Mouse (Mus musculus) small intestine, adult 2 months (tissue): ENCODE results near the gene Foxa3. TPM values are rescaled to one million over a fixed set of nuclear protein-coding genes. Genes with fewer than 3 reads are reported as not detected.
"Not testable (repeated sequence)": the region's sequence is repeated elsewhere in the genome, so short reads cannot be mapped to it uniquely, and the experiment has no call there.

ENCODE experiments used
- H3K27ac ChIP-seq: fragments of 200-500 bp; 2 replicates; pipeline ENCODE4 v1.5.1; 2012; ENCODE audit warnings: low read depth, low read length, control low read depth, inconsistent platforms; ENCODE audit not compliant: insufficient read depth
- H3K27me3 ChIP-seq: fragments of 200-500 bp; 2 replicates; pipeline ENCODE4 v1.6.1; 2012; ENCODE audit warnings: mild to moderate bottlenecking, moderate library complexity, low read length, inconsistent platforms; ENCODE audit not compliant: control insufficient read depth, insufficient read depth
- H3K36me3 ChIP-seq: fragments of 200-500 bp; 2 replicates; pipeline ENCODE4 v1.6.1; 2012; ENCODE audit warnings: mild to moderate bottlenecking, low read length, control low read depth, inconsistent platforms; ENCODE audit not compliant: control insufficient read depth, insufficient read depth
- H3K4me1 ChIP-seq: fragments of 200-500 bp; 2 replicates; pipeline ENCODE4 v1.6.1; 2012; ENCODE audit warnings: low read length, inconsistent platforms, mixed read lengths; ENCODE audit not compliant: control insufficient read depth, insufficient read depth, insufficient read length
- H3K4me3 ChIP-seq: fragments of 200-500 bp; 2 replicates; pipeline ENCODE4 v1.5.1; 2012; ENCODE audit warnings: low read depth, mild to moderate bottlenecking, control low read depth, inconsistent platforms, low read length, moderate library complexity
- CTCF ChIP-seq: fragments of 200-500 bp; IDR thresholded peaks from 2 replicates; pipeline ENCODE4 v1.5.1; 2012; ENCODE audit warnings: low read depth, mild to moderate bottlenecking, control low read depth, inconsistent platforms, low read length, moderate library complexity, mixed read lengths; ENCODE audit not compliant: insufficient replicate concordance, insufficient read length; ENCODE audit errors: extremely low read depth
- POLR2A ChIP-seq: fragments of 200-500 bp; IDR thresholded peaks from 2 replicates; pipeline ENCODE4 v1.6.1; 2012; ENCODE audit warnings: low read depth, mild to moderate bottlenecking, control low read depth, inconsistent platforms, low read length, moderate library complexity
- WGBS: fragments of 180-500 bp; shearing (Covaris S2); methylation state at CpG from one replicate; pipeline ENCODE4 v1.1.7; 2018; 5-methylcytosine and 5-hydroxymethylcytosine counted together
- polyA plus RNA-seq: library from polyadenylated mRNA; depleted of rRNA; stranded (reverse); fragments of >200 nt; gene quantifications from 2 replicates; pipeline ENCODE4 v1.2.3, GENCODE M21; 2012; rRNA removed

Gene Foxa3
- polyA plus RNA-seq: 17.8 and 19.9 TPM in 2 replicates

DNA sequence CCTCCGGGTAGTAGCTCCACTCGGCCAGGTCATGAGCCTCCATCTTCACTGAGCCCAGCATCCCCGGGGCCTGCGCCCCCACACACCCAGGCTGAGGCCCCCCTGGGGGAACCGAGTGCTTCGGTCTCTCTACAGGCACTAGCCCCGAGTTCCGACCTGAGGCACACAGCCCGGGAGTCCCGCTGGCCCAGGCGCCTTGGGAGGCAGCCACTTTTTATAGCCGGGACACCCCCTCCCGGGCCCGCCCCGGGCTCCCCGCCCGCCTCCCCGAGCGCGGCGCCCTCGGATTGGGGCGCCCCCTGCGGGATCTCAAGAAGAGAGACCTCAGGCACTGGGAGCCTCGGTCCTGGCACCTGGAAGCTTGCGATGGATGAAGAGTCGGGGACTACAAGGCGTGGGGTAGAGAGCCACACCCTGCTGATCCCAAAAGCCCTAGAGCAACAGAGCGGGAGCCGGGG is at the start of gene Foxa3:
TSS of gene Foxa3 (minus strand) at position 182 of the 458 bp plus-strand sequence.
- 2% methylated on average over 30 of the region's 30 CpGs for WGBS
- Histone ChIP-seq H3K4me3 (peak within 1 kb of the TSS; percentile 88), H3K36me3 (no peaks in the 10 kb centered on the region), H3K27ac (peak within 1 kb of the TSS; percentile 15), H3K27me3 (peaks cover 5% of the 10 kb centered on the region), H3K4me1 (peaks cover 9% of the 10 kb centered on the region)
- TF ChIP-seq CTCF (peak; percentile 48; the same call in 1 of the 2 replicates), POLR2A (peak; percentile 81; the same call in 1 of the 2 replicates)

- H3K27me3 ChIP-seq: peaks cover 12% of the 10 kb centered on the region
- 42% methylated on average over 3 of the region's 3 CpGs for WGBS
- H3K4me3 ChIP-seq, H3K27ac ChIP-seq, H3K36me3 ChIP-seq, H3K4me1 ChIP-seq: not testable (repeated sequence)
These were observed 47.7 kb upstream of the Foxa3 start for GRCm38 (mm10) chr7:19071024-19071423.

DNA sequence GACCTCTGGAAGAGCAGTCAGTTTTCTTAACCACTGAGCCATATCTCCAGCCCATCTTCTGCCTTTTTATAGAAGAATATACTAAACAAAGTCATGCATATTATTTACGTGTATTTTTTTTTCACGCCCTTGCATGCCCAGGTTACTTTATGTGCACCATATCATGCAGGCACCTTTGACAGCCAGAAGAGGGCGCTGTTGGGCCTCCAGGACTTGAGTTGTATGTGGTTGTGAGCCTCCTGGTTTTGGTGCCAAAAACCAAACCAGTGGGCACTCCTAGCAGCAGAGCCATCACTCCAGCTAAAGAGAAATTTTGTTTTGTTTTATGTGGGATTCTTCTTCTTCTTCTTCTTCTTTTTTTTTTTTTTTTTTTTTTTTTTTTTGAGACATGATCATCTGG is 46.2 kb upstream of the Foxa3 start:
- no peak overlapping the region for H3K4me3 ChIP-seq
- TF ChIP-seq CTCF (peak; percentile 51; the same call in 1 of the 2 replicates), POLR2A (no peak)
- no peaks in the 10 kb centered on the region for H3K4me1 ChIP-seq
- no peaks in the 10 kb centered on the region for H3K36me3 ChIP-seq
- peaks cover 19% of the 10 kb centered on the region for H3K27me3 ChIP-seq
- 53% methylated on average over 3 of the region's 3 CpGs for WGBS
- H3K27ac ChIP-seq: no peak overlapping the region

GRCm38 (mm10) chr7:19068707-19069106 is 45.4 kb upstream of the Foxa3 start:
- H3K36me3 ChIP-seq: no peaks in the 10 kb centered on the region
- H3K4me1 ChIP-seq: no peaks in the 10 kb centered on the region
- H3K27ac ChIP-seq: no peak overlapping the region
- no peak overlapping the region for H3K4me3 ChIP-seq
- TF ChIP-seq POLR2A: no peak
- peak; percentile 39; the same call in 1 of the 2 replicates for TF ChIP-seq CTCF
- peaks cover 19% of the 10 kb centered on the region for H3K27me3 ChIP-seq
- 0% methylated on average over 2 of the region's 2 CpGs for WGBS

GRCm38 (mm10) chr7:19067935-19068334 is 44.6 kb upstream of the Foxa3 start:
- Histone ChIP-seq H3K4me3 (no peak overlapping the region), H3K27me3 (peaks cover 19% of the 10 kb centered on the region), H3K36me3 (no peaks in the 10 kb centered on the region), H3K4me1 (no peaks in the 10 kb centered on the region), H3K27ac (no peak overlapping the region)
- no peak for TF ChIP-seq POLR2A
- no peak for TF ChIP-seq CTCF
- WGBS: 47% methylated on average over 14 of the region's 14 CpGs

DNA sequence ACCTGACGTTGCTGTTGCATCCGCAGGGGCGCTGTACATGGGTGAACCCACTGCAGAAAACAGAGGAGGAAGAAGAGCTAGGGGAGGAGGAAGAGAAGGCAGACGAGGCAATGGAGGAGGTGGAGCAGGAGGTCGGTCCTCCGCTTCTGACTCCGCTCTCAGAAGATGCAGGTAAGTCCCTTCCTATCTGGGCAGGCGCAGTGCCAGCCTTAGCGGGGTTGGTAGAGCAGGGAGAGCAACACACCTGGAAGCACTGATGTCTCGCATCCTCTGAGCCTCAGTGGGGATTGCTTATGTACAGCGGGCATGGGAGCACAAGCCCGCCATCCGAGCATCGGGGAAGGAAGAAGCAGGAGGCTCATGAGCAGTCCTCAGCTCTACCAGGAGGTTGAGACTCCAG is 43.7 kb upstream of the Foxa3 start:
- Histone ChIP-seq H3K36me3 (no peaks in the 10 kb centered on the region), H3K27me3 (peaks cover 19% of the 10 kb centered on the region), H3K4me1 (no peaks in the 10 kb centered on the region), H3K4me3 (no peak overlapping the region), H3K27ac (no peak overlapping the region)
- TF ChIP-seq CTCF: no peak
- no peak for TF ChIP-seq POLR2A
- WGBS: 41% methylated on average over 14 of the region's 14 CpGs

GRCm38 (mm10) chr7:19065896-19066295 is 42.6 kb upstream of the Foxa3 start:
- H3K27me3 ChIP-seq: peaks cover 19% of the 10 kb centered on the region
- no peak overlapping the region for H3K27ac ChIP-seq
- no peaks in the 10 kb centered on the region for H3K36me3 ChIP-seq
- TF ChIP-seq POLR2A (no peak), CTCF (no peak)
- no peaks in the 10 kb centered on the region for H3K4me1 ChIP-seq
- H3K4me3 ChIP-seq: no peak overlapping the region
- WGBS: 45% methylated on average over 13 of the region's 13 CpGs
